ENCODE assay signal across 9 mouse cellular contexts in genomic region chr6:86209133-86210016, GRCm38 (mm10). TPM values are rescaled to one million over a fixed set of nuclear protein-coding genes. Genes with fewer than 3 reads are reported as not detected.
DNase-seq lines count a peak whose midpoint lies in the region; ATAC-seq lines count a peak whose summit lies in the region.
"Had no signal": no experiment of that assay in that cellular context is flagged by ENCODE, and none has a peak within 500 bp of the region (broad histone marks: within the 10 kb centered on the region; RNA-seq: fewer than 3 reads in every experiment).

No protein-coding gene starts in this region.

- no peaks in the 10 kb centered on the region for H3K36me3 ChIP-seq in heart, embryonic 13.5 days
- H3K36me3 ChIP-seq in kidney, embryonic 16.5 days (ENCODE audit: insufficient read depth, low read length), result no peaks in the 10 kb centered on the region
- no peaks in the 10 kb centered on the region for H3K36me3 ChIP-seq in stomach, embryonic 15.5 days
- H3K36me3 ChIP-seq: intestine, embryonic 15.5 days had no signal

- no peak overlapping the region for H3K9ac ChIP-seq in heart, embryonic 13.5 days
- H3K9ac ChIP-seq in kidney, embryonic 16.5 days (replicated peaks; ENCODE audit: low read length), result no peak overlapping the region; the same call in 1 of the 2 replicates
- H3K9ac ChIP-seq in stomach, embryonic 15.5 days, result no peak overlapping the region
- H3K9ac ChIP-seq: intestine, embryonic 15.5 days had no signal

- peaks cover 14% of the 10 kb centered on the region for H3K4me1 ChIP-seq in heart, embryonic 13.5 days
- H3K4me1 ChIP-seq in kidney, embryonic 16.5 days (ENCODE audit: insufficient read depth, low read length), result peaks cover 35% of the 10 kb centered on the region
- H3K4me1 ChIP-seq in stomach, embryonic 15.5 days, result peaks cover 3% of the 10 kb centered on the region; the same call in 1 of the 2 replicates

- H3K9me3 ChIP-seq in heart, embryonic 13.5 days, result no peaks in the 10 kb centered on the region
- H3K9me3 ChIP-seq in kidney, embryonic 16.5 days (ENCODE audit: low read length), result no peaks in the 10 kb centered on the region
- no peaks in the 10 kb centered on the region for H3K9me3 ChIP-seq in stomach, embryonic 15.5 days
- H3K9me3 ChIP-seq: intestine, embryonic 15.5 days had no signal

- peak overlapping the region; percentile 54 for H3K4me2 ChIP-seq in heart, embryonic 13.5 days
- H3K4me2 ChIP-seq in kidney, embryonic 16.5 days (replicated peaks; ENCODE audit: low read depth, low read length), result peak overlapping the region; percentile 49
- H3K4me2 ChIP-seq in stomach, embryonic 15.5 days, result peak overlapping the region; percentile 25; the same call in 1 of the 2 replicates
- H3K4me2 ChIP-seq: intestine, embryonic 15.5 days had no signal

- ATAC-seq in heart, embryonic 13.5 days (ENCODE audit: extremely low read depth, insufficient number of reproducible peaks, low FRiP score, low TSS enrichment), result no peak
- peak; percentile 86; the same call in 1 of the 2 replicates for ATAC-seq in kidney, embryonic 16.5 days (ENCODE audit: low FRiP score, low TSS enrichment)
- no peak; the same call in 1 of the 2 replicates for ATAC-seq in stomach, embryonic 15.5 days (ENCODE audit: insufficient read depth, low FRiP score, low read depth)
- ATAC-seq: intestine, embryonic 15.5 days had no signal

- WGBS in heart, embryonic 13.5 days, result 32% methylated on average over 17 of the region's 17 CpGs
- 13% methylated on average over 17 of the region's 17 CpGs for WGBS in kidney, embryonic 16.5 days
- WGBS in stomach, embryonic 15.5 days, result 38% methylated on average over 17 of the region's 17 CpGs

- H3K4me3 ChIP-seq in heart, embryonic 13.5 days, result peak overlapping the region; percentile 9; the same call in 1 of the 2 replicates
- peak overlapping the region; percentile 19 for H3K4me3 ChIP-seq in kidney, embryonic 16.5 days (ENCODE audit: low read length)
- H3K4me3 ChIP-seq in stomach, embryonic 15.5 days (replicated peaks), result no peak overlapping the region
- H3K4me3 ChIP-seq: intestine, embryonic 15.5 days had no signal

- no peaks in the 10 kb centered on the region for H3K27me3 ChIP-seq in heart, embryonic 13.5 days (replicated peaks)
- no peaks in the 10 kb centered on the region for H3K27me3 ChIP-seq in kidney, embryonic 16.5 days (ENCODE audit: insufficient read depth, low read length)
- H3K27me3 ChIP-seq in stomach, embryonic 15.5 days (replicated peaks), result no peaks in the 10 kb centered on the region
- H3K27me3 ChIP-seq: intestine, embryonic 15.5 days had no signal

- 0 out of 2 replicates have a peak overlapping the region, but pooled peaks have one; percentile 20 for H3K27ac ChIP-seq in heart, embryonic 13.5 days (replicated peaks)
- peak overlapping the region; percentile 35 for H3K27ac ChIP-seq in kidney, embryonic 16.5 days (ENCODE audit: low read length)
- H3K27ac ChIP-seq in stomach, embryonic 15.5 days, result no peak overlapping the region
- H3K27ac ChIP-seq: intestine, embryonic 15.5 days had no signal

- DNase-seq in heart, adult 8-10 months (ENCODE audit: low spot score), result no peak
- peak; percentile 33 to 54 for DNase-seq in lung, adult 18-20 months
- no peak for DNase-seq in lung, postnatal 14 days
- DNase-seq in thymus, postnatal 0 days (ENCODE audit: low spot score), result no peak
- DNase-seq in retina, embryonic 14.5 days (ENCODE audit: low spot score), result no peak

RNA-seq across cellular contexts. Expression of gene Tgfa, which starts 14.4 kb away (rescaled TPM):
- 3.1 and 3.2 TPM in 2 replicates for polyA plus RNA-seq in heart, embryonic 13.5 days (2015; fragmentation: Nextera tagmentation; extraction: Ambion mirVana)
- 1 to 10 TPM; 1.3 to 2.7 (median 1.4) TPM for total RNA-seq in heart, adult 8-10 months (2022)
- 7.7 and 9.1 TPM in 2 replicates for polyA plus RNA-seq in kidney, embryonic 16.5 days (2015; fragmentation: Nextera tagmentation; extraction: Ambion mirVana)
- polyA plus RNA-seq in stomach, embryonic 15.5 days (2015; fragmentation: Nextera tagmentation; extraction: Ambion mirVana), result 5.5 and 5.6 TPM in 2 replicates
- polyA plus RNA-seq in thymus, postnatal 0 days (2015; fragmentation: Nextera tagmentation; extraction: Ambion mirVana), result 0.32 and 0.40 TPM in 2 replicates

Comparison
In these comparisons a context has a peak if more than half of its experiments do, and no peak if none do; other contexts are left out.
1. DNase-seq: peak in lung, adult 18-20 months (2 of 2); none in heart, adult 8-10 months (single experiment), lung, postnatal 14 days (single experiment), thymus, postnatal 0 days (single experiment) and retina, embryonic 14.5 days (single experiment).
2. Peak in every context shown above with its lines, with median percentiles within 50 percentile points of each other: H3K4me2 ChIP-seq.